Mouse (Mus musculus): ENCODE data around the gene Adamts10.

Adamts10 gene

DNA sequence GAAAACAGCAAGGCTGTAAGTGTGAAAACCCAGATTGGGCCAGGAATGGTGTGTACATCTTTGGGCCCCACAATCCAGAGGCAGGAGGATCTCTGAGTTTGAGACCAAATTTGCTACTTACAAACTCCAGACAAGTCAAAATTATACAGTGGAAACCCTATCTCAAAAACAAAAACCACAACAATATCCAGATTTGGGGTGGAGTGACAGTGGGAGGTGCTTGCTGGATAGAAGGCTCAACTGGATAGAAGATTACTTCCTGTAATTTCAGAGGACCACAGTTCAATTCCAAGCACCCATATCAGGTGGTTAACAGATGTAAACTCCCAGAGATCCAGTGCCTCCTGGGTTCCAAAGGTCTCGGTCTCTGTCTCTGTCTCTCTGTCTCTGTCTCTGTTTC lies 30.5 kb downstream of the Adamts10 start:
- DNase-seq (ENCODE audit: low read depth, low spot score): no peak

DNA sequence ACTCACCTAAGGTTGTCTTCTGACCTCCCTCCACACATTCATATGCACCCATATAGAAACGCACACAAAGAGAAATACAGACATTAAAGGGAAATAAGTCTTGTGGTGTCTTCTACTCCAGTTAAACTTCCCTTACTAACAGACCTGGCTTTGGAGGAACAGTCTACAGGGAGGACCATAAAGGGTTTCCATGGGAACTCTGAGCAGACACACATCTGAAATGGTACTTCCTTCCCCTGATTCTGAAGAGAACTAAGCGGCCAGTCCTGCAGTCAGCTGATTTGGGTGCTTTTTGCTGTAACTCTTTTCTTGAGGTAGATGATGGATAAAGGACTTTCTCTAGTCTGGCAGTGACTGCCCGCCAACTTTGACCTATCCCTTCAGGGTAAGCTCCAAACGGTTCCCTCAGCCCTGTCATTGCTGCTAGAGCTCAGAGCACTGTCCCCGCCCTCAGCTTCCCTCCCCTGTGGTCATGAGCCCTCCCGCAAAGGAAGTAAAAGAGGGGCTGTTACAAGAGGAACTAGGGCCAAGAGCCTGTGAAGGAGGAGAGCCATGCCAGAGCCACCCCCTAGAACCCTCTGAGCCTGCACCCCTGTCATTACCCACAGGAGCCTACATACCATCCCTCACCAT lies 31.3 kb downstream of the Adamts10 start, which contains the start of gene Myo1f:
Myo1f (plus strand) TSS at position 485 of the 633 bp plus-strand sequence.
- DNase-seq (ENCODE audit: low read depth, low spot score): no peak

- no peak for DNase-seq (ENCODE audit: low read depth, low spot score)
These were observed 33.9 kb downstream of the Adamts10 start for GRCm38 (mm10) chr17:33557922-33558321.

- no peak for DNase-seq (ENCODE audit: low read depth, low spot score)
These were observed 39.6 kb downstream of the Adamts10 start for GRCm38 (mm10) chr17:33563527-33564076.

DNA sequence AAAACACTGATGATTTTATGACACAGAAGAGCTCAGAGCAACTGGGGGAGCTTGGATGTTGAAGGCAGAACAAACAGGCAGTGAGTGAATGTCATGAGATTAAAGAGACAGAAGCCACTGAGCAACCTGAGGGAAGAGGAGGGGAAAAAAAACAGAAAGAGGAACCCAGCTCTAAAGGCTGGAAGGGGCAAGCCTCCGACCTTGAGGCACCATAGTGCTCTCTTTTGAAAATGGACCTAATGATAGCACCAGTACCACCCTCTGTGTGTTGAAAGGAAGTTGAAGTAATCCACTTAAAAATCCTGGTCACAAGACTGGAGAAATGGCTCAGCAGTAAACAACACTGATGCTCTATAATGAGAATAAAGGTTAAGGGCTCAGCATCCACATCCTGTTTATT lies 40.6 kb downstream of the Adamts10 start:
- DNase-seq (ENCODE audit: low read depth, low spot score): no peak

- no peak for DNase-seq (ENCODE audit: low read depth, low spot score)
These were observed 42.2 kb downstream of the Adamts10 start for GRCm38 (mm10) chr17:33566182-33566581.

- DNase-seq (ENCODE audit: low read depth, low spot score): peak; percentile 85
These were observed 60.1 kb downstream of the Adamts10 start for GRCm38 (mm10) chr17:33584061-33584460.

- DNase-seq (ENCODE audit: low read depth, low spot score): peak; percentile 62
These were observed 62.0 kb downstream of the Adamts10 start for GRCm38 (mm10) chr17:33586011-33586410.

DNA sequence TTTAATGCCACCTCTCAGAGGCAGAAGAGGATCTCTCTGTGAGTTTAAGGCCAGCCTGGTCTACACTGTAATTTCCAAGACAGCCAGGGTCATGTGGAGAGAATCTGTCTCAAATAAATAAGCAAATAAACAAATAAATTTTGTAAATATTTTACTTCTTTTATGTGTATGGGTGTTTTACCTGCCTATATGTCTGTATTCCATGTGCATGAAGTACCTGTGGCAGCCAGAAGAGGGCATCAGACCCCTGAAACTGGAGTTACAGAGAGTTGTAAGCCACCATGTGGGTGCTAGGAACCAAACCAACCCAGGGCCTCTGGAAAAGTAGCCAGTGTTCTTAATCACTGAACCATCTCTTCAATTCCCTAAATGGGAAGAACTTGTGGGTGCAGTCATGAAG lies 73.3 kb downstream of the Adamts10 start:
- DNase-seq (ENCODE audit: low read depth, low spot score): peak; percentile 73

- peak; percentile 45 for DNase-seq (ENCODE audit: low read depth, low spot score)
These were observed 74.5 kb downstream of the Adamts10 start for GRCm38 (mm10) chr17:33598506-33598905.

DNA sequence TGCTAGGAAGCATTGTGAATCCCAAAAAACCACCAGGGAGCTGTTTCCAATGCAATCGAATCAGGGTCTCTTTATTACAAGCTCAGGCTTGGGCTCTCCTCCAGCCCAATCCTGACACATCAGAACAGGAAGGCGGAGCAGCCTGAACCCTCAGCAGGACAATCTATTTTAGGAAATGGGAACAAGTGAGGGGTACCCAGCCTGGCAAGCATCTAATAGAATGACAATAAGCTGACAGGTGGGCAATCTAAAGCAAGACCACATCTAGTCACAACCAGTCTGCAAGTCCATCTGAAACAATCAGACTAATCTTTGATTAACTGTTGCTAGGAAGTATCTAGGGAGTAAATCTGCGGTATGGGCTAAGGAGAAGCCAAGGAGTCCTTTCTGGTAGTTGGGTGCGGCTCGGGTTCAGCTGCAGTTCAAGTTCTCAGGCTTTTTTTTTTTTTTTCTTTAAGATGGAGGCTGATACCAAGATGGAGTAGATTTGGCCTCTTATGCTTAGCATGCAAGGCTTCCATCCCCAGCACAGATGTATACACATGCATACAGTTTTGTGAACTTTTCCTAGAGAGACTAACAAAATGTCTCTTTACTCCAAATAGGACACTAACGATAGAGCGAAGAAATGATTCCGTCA lies 76.0 kb downstream of the Adamts10 start:
- peak; percentile 99 for DNase-seq (ENCODE audit: low read depth, low spot score)

GRCm38 (mm10) chr17:33600831-33601230 lies 76.8 kb downstream of the Adamts10 start:
- DNase-seq (ENCODE audit: low read depth, low spot score): peak; percentile 69

GRCm38 (mm10) chr17:33601947-33602346 lies 77.9 kb downstream of the Adamts10 start:
- peak; percentile 90 for DNase-seq (ENCODE audit: low read depth, low spot score)
